Mouse (Mus musculus) spleen, postnatal 14 days (tissue): ENCODE measurements around the gene Mapk10.

Source experiments
- DNase-seq, 2 experiments: peaks; one replicate each; pipeline ENCODE4 v3.0.0; 2021 to 2022; ENCODE audit warnings: low spot score in 2 of 2

Gene Mapk10

DNA sequence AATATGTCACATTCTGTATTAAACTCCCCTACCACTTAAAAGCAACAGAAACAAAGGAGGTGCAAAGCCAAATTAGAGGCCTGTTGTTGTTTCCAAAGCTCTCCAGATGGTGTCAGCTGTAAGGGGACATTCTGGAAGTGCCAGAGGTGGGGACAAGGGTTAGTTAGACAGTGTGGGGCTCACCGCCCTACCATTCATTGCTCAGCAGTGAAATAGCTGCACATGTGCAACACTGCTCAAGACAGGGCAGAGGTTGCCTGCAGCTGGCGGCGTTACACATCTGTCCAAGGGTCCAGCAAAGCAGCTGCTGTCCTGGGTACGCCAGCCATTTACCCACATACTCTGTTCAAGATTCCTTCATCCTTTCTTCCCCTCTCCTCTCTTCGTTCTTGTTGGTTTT is 342.9 kb downstream of the Mapk10 start:
- DNase-seq: no peak

DNA sequence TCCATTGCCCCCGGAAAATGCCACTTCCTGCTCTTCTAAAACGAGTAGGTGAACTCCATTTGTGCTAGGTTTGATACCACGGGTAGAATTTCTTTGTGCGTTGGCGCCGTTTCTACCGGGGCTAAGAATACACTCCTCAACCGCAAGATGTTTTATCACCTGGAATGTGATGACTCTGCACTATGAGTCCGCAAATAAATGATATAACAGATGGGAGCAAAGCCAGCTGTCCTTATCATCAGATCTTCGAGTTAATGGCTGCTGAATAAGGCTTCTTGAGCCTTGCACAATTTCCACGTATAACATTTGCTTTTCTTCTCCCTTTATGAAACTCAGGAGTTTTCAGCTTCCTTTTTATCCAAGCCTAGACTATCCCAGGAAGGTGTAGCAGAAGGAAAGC is 351.4 kb downstream of the Mapk10 start:
- no peak for DNase-seq

GRCm38 (mm10) chr5:102858047-102858446 is 353.1 kb downstream of the Mapk10 start:
- DNase-seq: no peak
